Mouse (Mus musculus): ENCODE data around the gene Lypd6b.
A peak's percentile ranks its signal among the peaks of the same experiment; 100 is the strongest.

Lypd6b gene

DNA sequence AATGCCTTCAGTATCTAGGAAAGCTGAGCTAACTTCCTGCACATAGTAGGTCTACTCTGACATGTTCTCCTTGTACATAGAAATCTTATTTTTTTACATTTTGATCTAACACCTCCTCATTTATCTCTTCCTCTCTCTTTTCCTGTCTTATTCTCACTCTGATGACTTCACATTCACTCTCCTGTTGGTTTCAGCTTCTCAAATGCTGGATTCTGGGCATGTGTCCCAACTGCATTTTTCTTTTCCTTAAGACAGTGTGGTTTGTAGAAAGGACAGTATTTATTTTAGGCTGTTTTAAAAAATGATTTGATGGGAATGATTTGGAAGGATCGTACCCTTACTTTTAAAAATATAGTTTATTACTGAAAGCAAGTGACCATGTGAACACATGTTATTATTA lies 34.8 kb downstream of the Lypd6b start:
- no peak for DNase-seq (ENCODE audit: low spot score)

DNA sequence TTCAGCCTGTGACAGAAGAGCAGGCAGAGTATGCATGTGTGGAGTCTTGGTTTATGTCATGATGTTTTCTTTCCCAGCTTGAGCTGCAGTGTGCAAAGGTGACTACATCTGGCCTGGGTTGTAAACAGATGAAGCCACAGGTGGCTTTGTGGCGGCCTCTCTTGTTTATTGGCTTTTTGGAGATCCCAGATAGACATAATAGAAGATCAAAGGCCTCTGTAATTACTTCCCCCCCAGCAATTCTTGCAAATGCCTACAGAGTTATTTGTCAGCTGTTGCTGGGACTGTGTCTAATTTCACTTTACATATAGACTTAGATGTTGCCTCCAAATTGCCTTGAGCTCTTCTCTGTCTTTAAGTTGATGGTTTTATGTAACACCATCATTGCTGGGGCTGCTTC lies 38.1 kb downstream of the Lypd6b start:
- DNase-seq (ENCODE audit: low spot score), result no peak

DNA sequence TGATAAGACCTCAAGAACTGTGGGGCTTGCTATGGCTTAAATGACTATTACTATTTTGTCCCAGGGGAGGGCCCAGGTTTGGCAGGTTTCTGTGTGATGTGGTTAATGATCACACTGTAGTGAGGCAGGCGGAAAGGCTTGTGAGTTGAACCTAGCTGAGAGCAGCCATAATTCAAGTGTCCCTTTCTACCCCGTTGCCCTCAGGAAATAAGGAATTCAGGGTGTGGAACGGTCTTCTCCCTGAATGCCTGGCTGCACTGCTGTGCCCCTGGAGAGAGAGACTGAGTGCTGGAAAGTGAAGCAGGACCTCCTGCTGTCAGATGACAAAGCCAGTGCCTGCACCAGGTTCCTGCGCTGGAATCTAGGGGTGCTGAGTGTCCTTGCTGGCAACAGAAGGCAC lies 40.3 kb downstream of the Lypd6b start:
- DNase-seq (ENCODE audit: low spot score), result no peak

DNA sequence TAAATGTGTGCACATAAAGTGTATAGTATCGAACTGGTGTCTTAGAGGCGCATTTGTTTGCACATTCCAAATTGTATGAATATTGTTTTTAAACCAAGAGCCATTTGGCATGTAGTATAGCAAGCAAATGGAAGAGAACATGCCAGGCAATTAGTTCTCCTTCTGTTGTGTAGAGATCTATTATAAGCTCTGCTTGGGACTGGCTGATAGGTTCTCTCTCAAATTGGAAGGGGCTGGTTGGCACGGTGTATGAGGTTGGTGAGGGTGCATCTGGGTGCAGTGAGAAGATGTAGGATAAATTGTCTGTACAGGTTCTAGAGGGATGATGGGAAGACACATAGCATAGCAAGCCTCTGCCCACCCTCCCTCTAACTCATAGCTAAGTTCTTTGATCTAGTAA lies 42.9 kb downstream of the Lypd6b start:
- DNase-seq (ENCODE audit: low spot score), result no peak

DNA sequence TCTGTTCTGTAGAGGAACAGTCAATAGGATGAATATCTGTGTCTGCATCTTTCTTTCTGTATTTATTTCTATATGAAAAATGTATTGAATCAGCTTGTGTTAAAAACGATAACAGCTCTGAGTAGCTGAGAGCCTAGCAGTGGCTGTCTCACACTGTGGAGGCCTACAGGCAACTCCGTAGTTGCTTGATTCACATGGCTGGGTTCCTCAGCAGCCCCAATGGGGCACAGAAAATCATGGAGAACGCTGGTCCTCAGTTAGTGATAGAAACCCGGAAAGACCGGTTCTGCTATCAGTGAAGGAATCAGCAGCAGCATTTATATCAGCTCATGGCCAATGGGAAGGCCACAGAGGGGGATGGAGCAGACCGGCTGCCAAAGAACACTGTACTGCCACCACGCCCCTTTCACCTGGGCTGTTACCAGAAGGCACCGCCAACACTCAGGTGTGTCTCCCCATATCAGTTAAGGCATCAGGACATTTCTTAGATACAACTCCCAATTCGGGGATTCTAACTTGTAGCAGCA lies 44.9 kb downstream of the Lypd6b start:
- no peak for DNase-seq (ENCODE audit: low spot score)

DNA sequence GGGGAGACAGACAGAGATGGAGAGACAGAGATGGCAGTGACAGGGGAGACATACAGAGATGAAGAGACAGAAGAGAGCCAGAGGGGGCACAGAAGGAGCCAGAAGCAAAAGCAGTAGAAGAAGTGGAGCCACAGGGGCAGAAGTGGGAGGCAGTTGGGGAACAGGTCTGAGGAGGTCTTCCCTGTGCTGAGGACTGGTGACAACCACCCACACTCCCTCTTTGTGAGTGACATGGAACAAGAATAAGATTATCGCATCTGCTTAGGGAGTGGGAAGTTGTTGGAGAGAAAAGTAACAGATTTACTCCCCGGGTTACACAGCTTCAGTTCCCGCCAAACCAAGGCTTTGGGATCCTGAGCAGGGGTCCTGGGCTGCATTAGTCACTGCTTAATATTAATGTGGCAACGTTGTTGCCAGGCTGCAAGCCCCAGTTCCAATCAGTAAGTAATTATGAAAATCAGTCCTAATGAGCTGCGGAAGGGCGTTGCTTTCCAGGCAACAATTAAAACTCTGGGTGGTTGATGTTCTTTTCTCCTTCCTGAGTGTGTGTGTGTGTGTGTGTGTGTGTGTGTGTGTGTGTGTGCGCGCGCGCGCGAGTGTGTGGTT lies 50.1 kb downstream of the Lypd6b start:
- DNase-seq (ENCODE audit: low spot score), result peak; percentile 63

DNA sequence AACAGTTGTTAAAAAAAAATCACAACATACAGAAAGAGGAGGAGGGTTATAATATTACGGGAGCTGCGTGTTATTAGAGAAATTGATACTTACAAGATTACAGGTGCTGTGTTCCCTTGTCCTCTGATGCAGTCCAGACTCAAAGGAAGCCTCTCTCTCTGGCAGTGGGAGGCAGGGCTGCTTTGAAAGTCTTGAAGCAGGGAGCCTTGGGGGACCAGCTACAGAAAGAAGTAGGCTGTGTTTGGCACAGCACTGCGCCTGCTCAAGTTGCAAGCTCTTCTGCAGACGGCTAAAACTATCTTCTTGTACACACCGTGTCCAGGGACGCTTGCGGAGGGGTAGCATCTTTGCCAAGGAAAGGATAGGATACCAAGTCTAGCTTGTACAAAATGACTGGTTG lies 51.1 kb downstream of the Lypd6b start:
- DNase-seq (ENCODE audit: low spot score), result no peak

DNA sequence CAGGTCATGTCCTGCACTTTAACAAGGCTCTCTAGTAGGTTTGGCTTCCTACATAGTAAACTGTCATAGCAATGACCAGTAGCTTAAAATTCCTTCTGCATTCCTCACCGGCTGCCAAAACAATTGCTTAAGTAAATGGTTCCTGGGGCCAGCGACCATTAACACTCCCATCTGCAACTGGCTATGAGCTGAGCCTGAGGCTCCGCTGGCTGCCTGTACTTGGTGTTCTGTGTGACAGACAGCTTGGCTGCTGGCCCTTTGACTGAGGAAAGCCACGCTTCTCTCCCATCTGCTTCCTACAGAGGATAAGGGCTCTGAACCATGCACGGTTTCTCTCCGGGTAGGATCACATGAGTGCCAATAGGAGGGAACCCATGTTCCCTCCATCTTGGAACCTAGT lies 53.1 kb downstream of the Lypd6b start:
- peak; percentile 44 for DNase-seq (ENCODE audit: low spot score)

DNA sequence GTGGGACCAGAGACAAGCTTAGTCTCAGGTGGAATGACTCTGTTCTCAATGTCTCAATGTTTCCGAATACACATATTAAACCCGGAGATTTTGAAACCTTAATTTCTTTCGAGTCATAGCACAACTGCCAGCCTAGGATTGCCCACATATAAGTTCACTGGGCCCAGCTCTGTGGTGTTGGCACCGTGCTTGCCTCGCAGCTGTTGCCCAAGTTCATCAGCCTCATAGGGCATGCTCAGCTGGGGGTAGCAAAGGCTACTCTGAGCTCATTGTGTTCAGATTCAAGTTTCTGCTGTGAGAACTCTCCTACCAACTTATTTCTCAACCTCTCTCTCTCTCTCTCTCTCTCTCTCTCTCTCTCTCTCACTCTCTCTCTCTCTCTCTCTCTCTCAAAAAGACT lies 53.6 kb downstream of the Lypd6b start:
- no peak for DNase-seq (ENCODE audit: low spot score)

DNA sequence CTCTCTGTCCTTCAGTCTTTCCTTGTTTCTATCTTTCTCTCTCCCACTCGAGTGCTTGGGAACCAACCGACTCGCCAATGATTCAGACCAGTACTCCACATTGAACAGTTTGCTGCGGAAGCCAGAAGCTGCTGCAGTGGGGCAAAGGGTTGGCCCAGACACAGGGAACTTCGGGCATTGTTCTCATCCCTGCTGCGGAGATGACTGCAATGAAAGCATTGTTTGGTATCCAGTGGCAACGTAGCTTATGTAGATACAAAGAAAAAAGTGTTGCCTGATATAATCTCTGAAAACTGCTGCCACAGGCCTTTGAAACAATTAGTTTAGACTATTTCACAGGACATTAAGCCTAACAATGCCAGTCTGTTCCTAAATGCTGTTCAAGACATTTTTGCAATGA lies 57.6 kb downstream of the Lypd6b start:
- peak; percentile 64 for DNase-seq (ENCODE audit: low spot score)

DNA sequence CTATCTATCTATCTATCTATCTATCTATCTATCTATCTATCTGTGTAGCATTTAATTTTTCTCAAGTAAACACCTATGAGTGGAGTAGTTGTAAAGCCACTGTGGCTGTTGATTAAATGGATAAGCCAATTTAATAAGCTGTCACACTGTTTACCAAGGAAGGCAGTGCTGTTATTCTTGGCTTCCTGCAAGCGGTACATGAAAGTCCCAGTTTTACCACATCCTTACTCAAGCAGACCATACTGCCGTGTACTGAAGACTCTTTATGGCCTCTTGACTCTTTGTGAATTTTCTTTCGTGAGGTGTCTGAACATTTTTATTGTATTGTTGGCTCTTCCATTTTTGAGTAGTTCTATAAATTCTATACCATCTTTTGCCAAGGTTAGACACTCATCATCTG lies 58.6 kb downstream of the Lypd6b start:
- DNase-seq (ENCODE audit: low spot score), result no peak

DNA sequence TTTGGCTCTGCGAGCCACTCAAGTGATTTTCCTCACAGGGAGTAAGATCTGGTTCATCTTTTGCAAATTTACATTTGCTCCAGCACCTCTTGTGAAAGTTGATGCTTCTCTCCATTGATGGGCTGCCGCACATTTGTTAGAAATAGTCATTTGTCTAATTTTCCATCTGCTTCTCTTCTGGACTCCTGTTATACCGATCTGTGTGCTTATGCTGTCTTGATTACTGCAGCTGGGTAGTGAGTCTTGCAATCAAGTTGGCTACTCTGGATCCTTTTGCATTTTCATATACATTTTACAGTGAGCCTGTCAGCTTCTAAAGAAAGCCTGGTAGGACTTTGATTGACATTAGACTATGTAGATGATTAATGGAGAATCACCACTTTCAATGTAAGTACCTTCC lies 59.4 kb downstream of the Lypd6b start:
- no peak for DNase-seq (ENCODE audit: low spot score)

DNA sequence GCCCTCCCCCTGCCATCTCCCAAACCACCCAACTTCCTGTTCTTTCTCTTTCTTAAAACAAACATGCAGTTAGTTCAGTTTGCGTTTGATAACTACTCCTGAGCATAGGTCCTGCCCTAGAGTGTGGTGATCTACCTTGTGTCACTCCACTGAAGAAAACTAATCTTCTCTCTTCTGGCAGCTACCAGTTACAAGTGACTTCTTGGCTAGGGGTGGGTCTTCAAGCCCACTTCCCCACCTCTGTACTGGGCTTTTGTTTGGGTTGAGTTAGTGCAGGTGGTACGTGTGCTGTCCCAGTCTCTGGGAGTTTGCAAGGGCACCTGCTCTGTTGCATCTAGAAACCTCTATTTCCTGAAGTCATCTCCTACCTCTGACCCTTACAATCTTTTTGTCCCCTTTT lies 60.3 kb downstream of the Lypd6b start:
- DNase-seq (ENCODE audit: low spot score), result no peak

DNA sequence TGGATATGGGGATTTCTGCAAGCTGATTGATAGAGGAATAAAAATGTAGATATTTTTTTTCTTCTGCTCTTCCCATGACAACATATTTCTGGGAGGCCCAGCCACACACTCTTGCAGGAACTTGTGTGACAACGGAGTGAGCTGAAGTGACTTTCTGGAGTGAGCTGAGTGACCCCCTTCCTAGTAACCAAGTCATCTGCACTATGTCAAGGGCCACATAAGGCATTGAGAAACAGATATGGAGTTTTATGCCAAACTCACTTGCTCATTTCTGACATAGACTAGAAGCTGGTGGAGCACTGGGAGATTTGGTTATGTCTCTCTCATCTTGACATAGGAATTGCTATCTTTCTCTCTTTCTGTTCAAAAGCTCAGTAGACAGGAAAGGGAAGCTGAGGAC lies 62.3 kb downstream of the Lypd6b start:
- DNase-seq (ENCODE audit: low spot score), result no peak

DNA sequence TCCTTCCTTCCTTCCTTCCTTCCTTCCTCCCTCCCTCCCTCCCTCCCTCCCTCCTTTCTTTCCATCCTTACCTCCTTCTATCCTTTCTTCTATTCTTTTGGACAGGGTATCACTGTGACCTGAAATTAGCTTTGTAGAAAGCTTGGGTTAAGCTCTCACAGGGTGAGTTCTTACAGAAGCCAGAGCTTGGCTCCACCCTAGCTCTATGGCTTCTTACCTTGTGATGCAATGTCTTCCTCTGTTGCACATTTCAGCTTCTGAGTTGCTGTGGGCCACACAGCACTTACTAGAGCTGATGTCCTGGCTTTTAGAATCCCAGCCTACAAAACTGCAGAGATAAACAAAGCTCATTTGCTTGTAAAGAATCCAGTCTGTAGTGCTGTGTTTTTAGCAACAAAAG lies 64.5 kb downstream of the Lypd6b start:
- no peak for DNase-seq (ENCODE audit: low spot score)

DNA sequence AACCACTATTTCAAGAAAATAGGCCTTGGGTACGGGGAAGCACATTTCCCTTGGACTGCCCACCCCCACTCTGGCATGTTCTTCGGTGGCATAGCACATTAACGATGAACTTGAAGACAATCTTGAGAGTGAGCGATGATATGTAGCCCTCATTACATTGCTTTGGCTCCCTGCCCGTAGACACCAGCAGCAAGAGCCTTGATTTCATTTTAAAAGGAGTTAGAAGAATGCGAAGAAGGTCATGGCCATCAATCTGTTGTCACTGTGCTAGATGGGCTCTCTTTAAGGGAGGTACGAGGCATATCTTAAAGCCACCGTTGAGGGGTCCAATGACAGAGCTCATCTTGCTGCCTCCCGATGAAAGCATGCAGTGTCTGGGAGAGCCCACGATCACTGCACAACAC lies 68.7 kb downstream of the Lypd6b start:
- no peak for DNase-seq (ENCODE audit: low spot score)

DNA sequence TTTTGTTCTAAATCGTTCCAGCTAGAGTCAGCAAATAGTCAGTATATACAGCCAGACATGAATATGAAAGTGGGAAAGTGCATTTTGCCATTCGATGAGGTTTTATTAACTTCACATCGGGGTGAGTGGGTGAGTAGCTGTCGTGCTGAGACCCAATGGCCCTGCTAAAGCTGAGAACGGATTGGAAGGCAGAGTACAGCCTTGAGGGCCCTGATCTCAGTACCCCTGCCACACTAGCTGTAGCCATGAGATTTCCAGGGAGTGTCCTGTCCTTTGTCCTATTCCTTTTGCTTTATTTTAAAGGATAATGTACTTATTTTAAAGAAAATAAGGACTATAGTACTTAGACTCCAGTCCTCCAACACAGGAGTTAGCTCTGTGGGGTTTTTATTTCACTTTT lies 69.1 kb downstream of the Lypd6b start:
- DNase-seq (ENCODE audit: low spot score), result no peak

DNA sequence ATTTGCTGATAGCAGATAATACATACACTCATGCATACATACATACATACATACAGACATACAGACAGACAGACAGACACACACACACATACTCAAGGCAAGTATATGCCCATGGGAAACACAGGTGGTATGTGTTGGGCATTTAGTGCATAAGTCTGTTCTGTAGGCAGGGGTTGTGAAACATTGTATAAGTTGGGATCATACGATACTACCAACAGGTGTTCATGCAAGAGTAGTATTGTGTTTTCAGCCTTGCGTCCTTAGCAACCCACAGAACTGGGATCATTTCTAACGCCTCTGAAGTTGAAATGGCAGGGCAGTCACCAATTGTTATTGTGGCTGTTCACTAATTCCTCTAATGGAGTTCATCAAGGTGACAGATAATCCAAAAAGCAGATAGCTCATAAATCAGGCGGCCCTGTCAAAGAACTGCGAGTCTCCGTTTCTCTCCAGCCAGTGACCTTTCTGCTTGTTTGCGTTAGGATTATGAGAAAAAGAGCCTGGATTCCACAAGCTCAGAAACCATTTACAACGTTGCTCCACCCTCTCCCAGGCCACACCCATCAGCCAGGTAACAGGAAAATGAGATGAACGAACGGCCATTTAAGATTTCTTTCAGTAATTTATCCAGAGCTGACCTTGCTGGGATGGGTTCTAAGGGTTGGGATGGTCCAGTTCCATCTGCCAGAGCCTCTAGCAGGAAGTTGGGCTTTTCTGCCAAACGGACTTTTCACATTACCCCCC lies 72.9 kb downstream of the Lypd6b start:
- no peak for DNase-seq (ENCODE audit: low spot score)

DNA sequence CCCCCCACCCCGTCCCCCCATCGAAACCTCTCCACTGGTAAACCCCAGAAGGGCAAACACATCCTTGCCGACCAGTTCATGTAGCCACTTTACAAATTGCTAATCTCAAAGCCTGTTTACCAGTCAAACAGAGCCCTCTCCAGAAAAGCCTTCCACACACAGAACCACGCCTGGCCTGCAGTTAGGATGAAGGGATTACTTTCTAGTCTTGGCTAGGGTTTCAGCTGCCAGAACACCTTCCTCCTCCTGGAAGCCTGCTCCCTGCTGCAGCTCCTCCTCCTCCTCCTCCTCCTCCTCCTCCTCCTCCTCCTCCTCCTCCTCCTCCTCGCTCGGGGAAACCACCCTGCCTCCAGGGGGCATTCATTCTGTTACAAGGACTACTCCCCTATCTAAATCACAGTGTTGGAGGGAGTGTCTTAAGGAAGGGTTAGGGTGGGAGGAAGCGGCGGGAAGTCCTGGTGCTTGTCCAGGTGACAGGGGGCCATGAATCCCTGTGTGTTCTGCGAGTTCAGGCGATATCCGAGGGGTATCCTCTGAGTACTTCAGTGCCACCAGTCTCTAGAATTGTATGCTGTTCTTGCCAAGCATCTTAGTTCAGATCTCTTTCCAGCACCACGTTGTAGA lies 73.6 kb downstream of the Lypd6b start:
- DNase-seq (ENCODE audit: low spot score), result no peak

DNA sequence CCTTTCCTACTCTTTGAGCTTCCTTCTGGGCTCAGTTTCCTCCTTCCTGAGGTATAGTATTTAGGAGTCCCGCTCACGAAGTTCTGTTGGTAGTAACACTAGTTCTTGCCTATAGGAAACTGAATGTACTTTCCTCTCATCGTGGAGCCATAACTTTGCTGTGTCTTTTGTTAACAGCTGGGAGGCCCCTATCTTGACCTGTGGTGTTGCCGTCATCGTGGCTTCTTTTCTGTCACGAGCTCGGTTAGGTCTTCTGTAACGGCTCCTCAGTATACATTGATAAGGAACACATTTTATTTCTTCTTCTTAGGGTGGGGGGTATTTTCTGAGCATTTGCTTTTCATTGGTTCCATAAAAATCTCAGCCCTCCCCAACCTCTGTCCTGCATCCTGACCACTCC lies 74.2 kb downstream of the Lypd6b start:
- DNase-seq (ENCODE audit: low spot score), result no peak

DNA sequence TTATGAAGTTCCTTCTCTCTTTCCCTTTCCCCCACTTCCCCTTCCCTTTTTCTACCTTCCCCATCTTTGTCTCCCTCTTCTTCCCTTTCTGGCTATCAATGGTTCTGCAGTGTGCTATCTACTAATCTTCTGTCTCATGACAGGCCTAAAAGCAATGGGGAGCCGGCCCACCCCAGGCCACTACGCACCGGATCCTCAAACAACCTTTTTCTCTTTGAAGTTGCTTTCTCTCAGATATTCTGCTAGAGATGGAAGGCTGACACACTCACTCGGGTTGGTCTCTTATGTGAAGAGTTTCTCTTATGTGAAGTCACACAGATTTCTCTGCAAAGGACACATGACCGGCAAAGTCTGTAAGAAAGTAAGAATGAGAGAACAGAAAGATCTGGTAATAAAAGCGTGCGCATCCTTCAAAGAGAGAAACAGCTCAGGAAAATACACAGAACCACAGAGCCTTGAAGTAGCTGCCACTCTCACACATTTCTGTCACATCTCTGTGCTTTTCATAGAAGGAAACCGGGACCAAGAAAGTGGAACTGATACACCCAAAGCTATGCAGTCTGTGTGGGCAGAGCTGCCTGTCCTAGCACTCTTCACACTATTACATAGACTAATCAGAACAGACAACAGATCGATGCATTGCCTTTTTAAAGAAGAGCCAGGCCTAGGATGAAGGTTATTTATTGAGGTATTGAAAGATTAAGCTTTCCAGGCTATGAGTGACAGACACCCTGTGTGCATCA lies 80.8 kb downstream of the Lypd6b start:
- DNase-seq (ENCODE audit: low spot score), result no peak

DNA sequence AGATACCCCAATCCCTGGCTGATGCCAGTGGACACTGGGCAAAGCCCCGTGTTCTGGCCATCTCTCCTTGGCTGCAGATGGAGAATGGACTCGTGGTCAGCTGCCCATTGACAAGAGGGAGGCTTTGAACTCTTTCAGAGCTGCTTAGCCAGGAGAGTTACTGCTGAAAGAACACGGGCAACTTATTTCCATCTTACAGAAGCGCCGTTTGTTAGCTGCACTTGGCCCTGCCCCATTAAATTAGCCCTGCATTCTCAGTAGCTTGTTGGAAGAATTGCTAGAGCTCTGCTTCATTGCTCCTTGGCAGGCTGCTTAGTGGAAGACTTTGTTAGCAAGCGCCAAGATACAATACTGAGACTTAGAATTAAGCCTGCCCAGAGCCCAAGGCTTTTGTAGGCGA lies 81.6 kb downstream of the Lypd6b start:
- no peak for DNase-seq (ENCODE audit: low spot score)
